Mouse (Mus musculus) limb, embryonic 12.5 days (tissue): ENCODE results near the gene Oxsm. TPM values are rescaled to one million over a fixed set of nuclear protein-coding genes. Genes with fewer than 3 reads are reported as not detected.

Source experiments
- ATAC-seq: fragments of 200-750 bp; cut with Nextera tagmentation; 2 replicates; pipeline ENCODE4 v1.8.0; 2017; ENCODE audit warnings: low read depth, moderate TSS enrichment; ENCODE audit not compliant: insufficient number of reproducible peaks, insufficient read depth, low FRiP score, low TSS enrichment
- H3K27ac ChIP-seq: fragments of 300-500 bp; sonication (generic); 2 replicates; pipeline ENCODE4 v1.5.1; 2016; ENCODE audit warnings: mild to moderate bottlenecking, moderate library complexity
- H3K27me3 ChIP-seq: fragments of 300-500 bp; sonication (generic); 2 replicates; pipeline ENCODE4 v1.6.1; 2016; ENCODE audit warnings: mild to moderate bottlenecking, moderate library complexity
- H3K36me3 ChIP-seq: fragments of 300-500 bp; sonication (generic); 2 replicates; pipeline ENCODE4 v1.6.1; 2016; ENCODE audit warnings: mild to moderate bottlenecking, moderate library complexity
- H3K4me1 ChIP-seq: fragments of 300-500 bp; sonication (generic); replicated peaks from 2 replicates; pipeline ENCODE4 v1.6.1; 2016
- H3K4me2 ChIP-seq: fragments of 300-500 bp; sonication (generic); 2 replicates; pipeline ENCODE4 v1.6.1; 2016; ENCODE audit warnings: mild to moderate bottlenecking, moderate library complexity
- H3K4me3 ChIP-seq: fragments of 300-500 bp; sonication (generic); replicated peaks from 2 replicates; pipeline ENCODE4 v1.5.1; 2016; ENCODE audit warnings: mild to moderate bottlenecking
- H3K9ac ChIP-seq: fragments of 300-500 bp; sonication (generic); replicated peaks from 2 replicates; pipeline ENCODE4 v1.6.1; 2016; ENCODE audit warnings: mild to moderate bottlenecking, moderate library complexity
- H3K9me3 ChIP-seq: fragments of 300-500 bp; sonication (generic); 2 replicates; pipeline ENCODE4 v1.6.1; 2016; ENCODE audit warnings: mild to moderate bottlenecking, moderate library complexity
- WGBS: fragments of 180-500 bp; shearing (Covaris S2); methylation state at CpG from one replicate; pipeline ENCODE4 v1.1.7; 2016; 5-methylcytosine and 5-hydroxymethylcytosine counted together
- polyA plus RNA-seq: library from polyadenylated mRNA; unstranded; fragments of >200 nt; fragmentation: Nextera tagmentation; extraction: Ambion mirVana; gene quantifications from 2 replicates; pipeline ENCODE4 v1.2.1, GENCODE M21; 2016

Oxsm gene
- polyA plus RNA-seq, 1 experiment from 2014 or later, result 1.8 TPM

DNA sequence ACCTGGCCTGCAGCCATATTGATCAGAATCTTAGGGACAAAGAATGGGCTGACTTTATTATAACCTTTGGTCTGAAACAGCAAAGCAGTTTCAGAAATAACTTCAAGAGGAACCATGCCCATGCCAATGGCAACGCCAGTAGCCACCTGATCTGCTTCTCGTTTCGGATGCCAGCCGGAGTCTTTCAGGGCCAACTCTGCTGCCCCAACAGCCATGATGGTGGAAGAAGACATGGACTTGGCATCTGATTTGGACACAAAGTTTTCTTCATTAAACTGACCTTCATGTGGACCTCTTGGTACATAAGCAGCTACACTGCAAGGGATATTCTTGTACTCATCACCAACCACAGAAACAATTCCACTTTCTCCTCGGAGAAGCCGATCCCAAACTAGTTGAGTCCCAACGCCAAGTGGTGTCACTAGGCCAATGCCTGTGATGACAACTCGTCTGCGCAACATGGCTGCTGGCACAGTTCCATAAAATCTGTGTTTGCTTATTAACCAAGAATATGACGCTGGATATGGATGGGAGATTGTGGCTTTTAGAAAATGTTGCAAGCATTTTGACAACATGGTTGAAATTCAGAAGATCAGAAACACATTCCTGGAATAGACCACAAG is 7.3 kb downstream of the Oxsm start:
- WGBS, result 96% methylated on average over 10 of the region's 10 CpGs
- H3K36me3 ChIP-seq, result 0 out of 2 replicates have a peak, but pooled peaks cover 5% of the 10 kb centered on the region
- no peaks in the 10 kb centered on the region for H3K9me3 ChIP-seq
- H3K9ac ChIP-seq, result no peak overlapping the region
- H3K27ac ChIP-seq, result no peak overlapping the region
- no peaks in the 10 kb centered on the region; the same call in 1 of the 2 replicates for H3K4me1 ChIP-seq
- H3K4me3 ChIP-seq, result peak overlapping the region; percentile 49
- no peak for ATAC-seq
- H3K4me2 ChIP-seq, result peak overlapping the region; percentile 66
- no peaks in the 10 kb centered on the region for H3K27me3 ChIP-seq

DNA sequence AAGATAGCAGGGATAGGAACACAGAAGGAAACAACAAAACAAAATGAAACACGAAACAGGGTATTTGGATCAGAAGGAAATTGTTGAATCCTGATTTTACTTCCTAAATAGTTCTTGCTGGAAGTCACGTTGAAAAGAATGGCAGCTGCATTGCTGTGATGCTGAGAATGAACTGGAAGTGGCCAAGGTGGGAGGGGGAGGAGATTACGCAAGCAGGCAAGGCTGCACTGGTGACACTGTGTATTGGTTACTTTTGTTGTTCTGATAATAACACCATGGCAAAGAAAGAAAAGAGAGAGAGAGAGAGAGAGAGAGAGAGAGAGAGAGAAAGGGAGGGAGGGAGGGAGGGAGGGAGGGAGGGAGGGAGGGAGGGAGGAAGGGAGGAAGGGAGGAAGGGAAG is 13.1 kb downstream of the Oxsm start:
- 69% methylated on average over 3 of the region's 3 CpGs for WGBS
- Histone ChIP-seq H3K9ac (no peak overlapping the region), H3K27ac (no peak overlapping the region), H3K36me3 (0 out of 2 replicates have a peak, but pooled peaks cover 5% of the 10 kb centered on the region), H3K9me3 (no peaks in the 10 kb centered on the region), H3K4me2 (no peak overlapping the region), H3K4me1 (no peaks in the 10 kb centered on the region), H3K4me3 (no peak overlapping the region), H3K27me3 (no peaks in the 10 kb centered on the region)
- ATAC-seq, result no peak

DNA sequence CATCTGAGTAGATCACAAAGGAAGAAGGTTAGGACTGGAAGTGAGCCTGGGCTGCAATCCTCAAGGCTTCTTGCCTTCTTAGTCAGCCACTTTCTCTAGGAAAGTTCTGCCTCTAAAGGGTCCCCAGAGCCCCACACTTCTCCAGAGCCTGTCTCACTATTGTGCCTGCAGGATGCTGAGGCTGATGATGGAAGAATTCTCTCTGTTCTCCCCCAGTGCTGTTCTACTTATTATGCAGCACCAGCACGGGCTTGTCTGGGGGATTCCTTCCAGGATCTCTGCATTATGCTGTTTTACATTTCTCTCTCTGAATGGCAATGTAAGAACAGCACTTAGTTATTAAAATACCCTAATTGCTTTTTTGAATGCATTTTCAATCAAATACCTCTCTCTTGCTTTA is 16.1 kb downstream of the Oxsm start:
- 42% methylated on average over 1 of the region's 1 CpGs for WGBS

DNA sequence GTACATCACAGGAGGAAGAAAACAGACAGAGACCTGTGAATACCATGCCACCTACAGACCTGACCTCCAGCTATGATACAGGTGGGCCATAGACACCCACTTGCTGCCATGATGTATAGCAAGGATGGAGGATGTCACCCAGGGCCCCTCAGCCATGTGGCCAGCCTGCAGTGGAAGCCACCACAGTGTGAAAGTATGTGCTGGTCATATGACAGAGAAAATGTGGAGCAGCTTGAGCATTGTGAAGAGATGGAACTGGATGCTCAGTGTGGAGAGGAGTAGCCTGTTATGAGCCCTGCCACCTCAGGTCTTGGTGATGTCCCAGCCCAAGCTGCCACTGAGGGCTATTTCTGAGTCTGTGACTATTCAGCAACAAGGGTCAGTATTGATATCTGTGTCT is 19.0 kb downstream of the Oxsm start:
- no peak for ATAC-seq
- Histone ChIP-seq H3K4me1 (no peaks in the 10 kb centered on the region), H3K27me3 (no peaks in the 10 kb centered on the region), H3K4me2 (no peak overlapping the region), H3K9ac (no peak overlapping the region), H3K4me3 (no peak overlapping the region), H3K36me3 (no peaks in the 10 kb centered on the region), H3K9me3 (no peaks in the 10 kb centered on the region), H3K27ac (no peak overlapping the region)

More for the DNA sequence above, 16.1 kb downstream of the Oxsm start:
- Histone ChIP-seq H3K4me1 (no peaks in the 10 kb centered on the region), H3K4me2 (no peak overlapping the region), H3K4me3 (no peak overlapping the region), H3K27me3 (no peaks in the 10 kb centered on the region), H3K9ac (no peak overlapping the region), H3K9me3 (no peaks in the 10 kb centered on the region), H3K27ac (no peak overlapping the region), H3K36me3 (no peaks in the 10 kb centered on the region)
- no peak for ATAC-seq

DNA sequence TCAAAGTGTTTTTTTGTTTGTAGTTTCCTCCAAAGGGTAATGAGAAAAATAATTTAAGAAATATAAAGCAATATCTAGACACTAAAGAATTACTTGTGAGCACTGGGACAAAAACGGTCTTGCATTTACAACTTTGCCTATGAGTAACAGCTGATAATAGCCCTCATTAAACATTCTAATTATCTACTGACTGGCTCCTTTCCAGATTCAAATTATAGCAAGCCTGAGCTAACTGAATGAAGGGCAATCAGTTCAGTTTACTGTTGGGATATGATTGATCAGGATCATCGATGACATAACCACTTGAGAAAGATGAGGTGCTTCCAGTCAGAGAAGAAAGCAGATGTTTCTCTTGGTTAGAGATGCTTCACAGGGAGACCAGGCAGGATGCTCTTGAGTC is 20.2 kb downstream of the Oxsm start:
- Histone ChIP-seq H3K4me3 (no peak overlapping the region), H3K4me1 (no peaks in the 10 kb centered on the region), H3K4me2 (no peak overlapping the region), H3K9me3 (no peaks in the 10 kb centered on the region), H3K36me3 (no peaks in the 10 kb centered on the region), H3K27me3 (no peaks in the 10 kb centered on the region), H3K27ac (no peak overlapping the region), H3K9ac (no peak overlapping the region)
- WGBS, result 65% methylated on average over 2 of the region's 2 CpGs
- no peak for ATAC-seq

DNA sequence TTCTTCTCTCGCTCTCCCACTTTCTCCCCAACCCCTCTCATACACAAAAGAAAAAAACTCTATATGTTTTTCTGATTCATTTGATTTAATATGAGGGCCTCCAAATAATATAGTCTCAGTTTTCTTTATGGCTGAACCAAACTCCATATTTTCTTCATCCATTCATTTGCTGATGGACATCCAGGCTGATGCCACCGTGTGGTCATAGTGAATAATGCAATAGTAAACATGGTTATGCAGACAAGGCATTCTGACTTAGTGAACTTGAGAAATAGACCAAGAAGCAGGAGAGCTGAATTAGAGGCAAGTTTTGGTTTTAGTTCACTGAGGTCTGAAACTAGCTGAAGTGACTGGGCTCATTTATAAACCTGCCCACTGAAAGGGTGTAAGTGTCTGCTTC is 30.6 kb downstream of the Oxsm start:
- no peak overlapping the region for H3K4me3 ChIP-seq
- no peak overlapping the region for H3K27ac ChIP-seq
- H3K36me3 ChIP-seq, result no peaks in the 10 kb centered on the region
- H3K9me3 ChIP-seq, result no peaks in the 10 kb centered on the region
- H3K9ac ChIP-seq, result no peak overlapping the region
- H3K4me2 ChIP-seq, result no peak overlapping the region
- no peak for ATAC-seq
- no peaks in the 10 kb centered on the region for H3K4me1 ChIP-seq
- WGBS, result 61% methylated on average over 2 of the region's 2 CpGs
- no peaks in the 10 kb centered on the region for H3K27me3 ChIP-seq

DNA sequence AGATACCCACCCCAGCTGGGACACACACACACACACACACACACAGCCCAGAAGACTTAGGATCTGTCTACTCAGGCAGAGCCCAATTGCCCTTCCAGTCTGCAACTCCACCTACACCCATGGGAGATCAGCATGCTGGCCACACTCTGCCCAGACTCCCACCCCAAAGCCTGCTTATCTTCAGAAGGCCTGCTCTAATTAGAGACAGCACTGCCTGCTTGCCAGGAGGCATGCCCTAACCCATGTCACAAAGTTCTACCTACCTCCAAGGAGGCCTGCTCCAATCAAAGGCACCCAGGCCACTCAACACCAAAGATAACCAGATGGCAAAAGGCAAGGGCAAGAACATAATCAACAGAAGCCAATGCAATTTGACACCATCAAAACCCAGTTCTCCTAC is 41.9 kb downstream of the Oxsm start:
- Histone ChIP-seq H3K9me3 (no peaks in the 10 kb centered on the region), H3K4me1 (no peaks in the 10 kb centered on the region)
- no peak for ATAC-seq

DNA sequence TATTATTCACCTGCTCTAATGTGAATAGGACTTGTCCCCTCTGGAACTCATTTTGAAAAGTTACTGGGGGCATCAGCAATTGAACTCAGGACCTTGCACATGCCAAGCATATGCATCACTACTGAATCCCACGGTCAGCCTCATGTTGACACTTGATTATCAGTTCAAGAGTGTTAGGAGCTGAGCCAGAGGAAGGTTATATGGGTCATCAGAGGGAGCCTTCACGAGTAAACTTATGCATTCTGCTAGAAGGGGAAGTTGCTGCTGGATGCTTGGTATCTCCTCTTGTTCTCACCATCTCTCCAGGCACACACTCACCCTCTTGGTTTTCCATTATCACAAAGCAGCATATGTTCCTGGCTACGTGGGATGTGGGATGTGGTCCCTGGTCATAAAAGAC is 47.9 kb downstream of the Oxsm start:
- ATAC-seq, result no peak
- Histone ChIP-seq H3K27ac (no peak overlapping the region), H3K4me3 (no peak overlapping the region), H3K9me3 (no peaks in the 10 kb centered on the region), H3K36me3 (no peaks in the 10 kb centered on the region), H3K4me1 (peaks cover 11% of the 10 kb centered on the region), H3K9ac (no peak overlapping the region), H3K27me3 (no peaks in the 10 kb centered on the region), H3K4me2 (no peak overlapping the region)
- 50% methylated on average over 3 of the region's 3 CpGs for WGBS

More for the DNA sequence above, 41.9 kb downstream of the Oxsm start:
- H3K27me3 ChIP-seq, result no peaks in the 10 kb centered on the region
- no peak overlapping the region for H3K4me2 ChIP-seq
- H3K4me3 ChIP-seq, result no peak overlapping the region
- no peak overlapping the region for H3K9ac ChIP-seq
- H3K27ac ChIP-seq, result no peak overlapping the region
- no peaks in the 10 kb centered on the region for H3K36me3 ChIP-seq

DNA sequence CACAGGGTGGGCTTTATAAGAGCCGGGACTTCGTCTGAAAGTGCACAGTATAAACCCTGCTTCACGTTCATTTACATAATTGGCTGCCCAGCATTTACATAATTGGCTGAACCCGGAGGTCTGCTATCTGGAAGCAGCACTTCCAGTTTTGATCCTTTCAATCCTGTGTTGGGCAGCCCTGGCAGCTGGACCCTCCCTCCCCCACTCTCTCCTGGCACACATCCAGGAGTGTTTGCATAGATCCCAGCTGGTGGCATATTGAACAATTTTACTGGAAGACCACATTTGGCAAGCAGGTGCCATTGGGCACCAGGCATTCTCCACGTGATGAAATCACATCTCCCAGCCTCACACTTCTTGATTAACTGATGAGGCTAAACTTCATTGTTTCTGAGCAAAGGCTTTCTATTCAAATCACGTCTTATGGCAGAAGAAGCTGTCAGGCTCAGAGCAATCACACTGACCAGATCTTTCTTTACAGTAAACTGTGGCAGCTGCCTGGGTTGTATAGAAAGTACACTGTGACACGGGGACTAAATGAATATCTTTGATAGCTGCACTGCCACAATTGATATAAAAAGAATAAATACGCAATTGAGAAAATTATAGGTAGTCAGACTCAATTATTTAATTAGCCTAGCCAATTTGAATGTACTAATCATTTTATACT is 48.5 kb downstream of the Oxsm start:
- peaks cover 11% of the 10 kb centered on the region for H3K4me1 ChIP-seq
- peak overlapping the region; percentile 11; the same call in 1 of the 2 replicates for H3K4me2 ChIP-seq
- 38% methylated on average over 8 of the region's 8 CpGs for WGBS
- H3K9me3 ChIP-seq, result no peaks in the 10 kb centered on the region
- H3K36me3 ChIP-seq, result no peaks in the 10 kb centered on the region
- no peak overlapping the region for H3K4me3 ChIP-seq
- H3K9ac ChIP-seq, result no peak overlapping the region
- H3K27ac ChIP-seq, result no peak overlapping the region
- H3K27me3 ChIP-seq, result no peaks in the 10 kb centered on the region
- peak; percentile 76 for ATAC-seq

DNA sequence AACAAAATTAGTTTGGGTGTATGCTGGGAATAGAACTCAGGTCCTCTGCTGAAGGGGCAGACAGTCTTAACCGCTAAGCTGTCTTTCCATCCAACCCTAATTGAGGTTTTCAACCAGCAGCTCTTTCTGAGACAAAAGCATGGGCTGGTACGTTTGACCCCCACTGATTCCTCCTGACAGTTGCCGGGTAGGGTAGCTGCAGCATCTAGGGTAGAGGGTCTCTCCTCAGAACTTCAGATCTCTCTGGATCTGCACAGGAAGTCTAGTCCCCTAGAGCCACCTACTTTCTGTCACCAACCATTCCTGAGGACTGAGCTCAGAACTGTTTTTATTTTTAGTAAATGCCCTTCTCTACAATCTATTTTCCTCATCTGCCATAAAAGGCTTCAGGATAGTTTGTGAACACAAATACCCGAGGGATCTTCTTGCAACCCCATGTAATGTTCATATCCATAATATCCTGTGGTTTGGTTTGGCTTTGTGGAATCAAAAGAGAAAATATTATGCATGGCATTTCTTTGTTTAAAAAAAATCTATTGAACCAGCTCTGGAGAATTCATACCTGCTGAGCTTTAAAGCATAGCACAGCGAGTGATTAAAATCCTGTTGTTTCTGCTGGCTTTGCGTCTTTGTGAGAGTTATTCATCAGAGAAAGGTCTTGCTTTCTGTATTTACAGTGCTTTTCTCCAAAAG is 49.2 kb downstream of the Oxsm start:
- H3K4me2 ChIP-seq, result 0 out of 2 replicates have a peak overlapping the region, but pooled peaks have one; percentile 11
- H3K4me3 ChIP-seq, result no peak overlapping the region
- peaks cover 11% of the 10 kb centered on the region for H3K4me1 ChIP-seq
- 55% methylated on average over 6 of the region's 6 CpGs for WGBS
- no peak overlapping the region for H3K27ac ChIP-seq
- no peaks in the 10 kb centered on the region for H3K9me3 ChIP-seq
- H3K36me3 ChIP-seq, result no peaks in the 10 kb centered on the region
- no peak overlapping the region for H3K9ac ChIP-seq
- no peak for ATAC-seq
- H3K27me3 ChIP-seq, result no peaks in the 10 kb centered on the region

DNA sequence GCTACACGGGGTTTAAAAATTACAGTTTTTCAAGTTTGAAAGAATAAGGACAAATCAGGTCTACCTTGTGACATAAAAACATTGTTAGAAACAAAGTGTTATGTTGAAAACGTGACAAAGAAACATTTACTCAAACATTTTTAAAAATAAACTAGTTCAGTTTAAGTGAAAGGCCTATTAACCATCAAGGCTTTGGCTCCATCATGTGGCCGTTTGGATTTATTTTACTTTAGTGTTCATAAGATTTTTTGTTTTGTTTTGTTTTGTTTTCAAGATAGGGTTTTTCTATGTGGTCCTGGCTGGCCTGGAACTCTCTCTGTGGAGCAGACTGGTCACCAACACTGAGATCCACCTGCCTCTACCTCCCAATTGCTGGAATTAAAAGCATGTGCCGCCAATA is 53.1 kb downstream of the Oxsm start:
- ATAC-seq, result no peak

More for the DNA sequence above, 53.1 kb downstream of the Oxsm start:
- Histone ChIP-seq H3K9ac (no peak overlapping the region), H3K9me3 (peaks cover 7% of the 10 kb centered on the region; the same call in 1 of the 2 replicates), H3K27me3 (no peaks in the 10 kb centered on the region), H3K4me3 (no peak overlapping the region), H3K4me2 (no peak overlapping the region), H3K27ac (no peak overlapping the region), H3K4me1 (peaks cover 11% of the 10 kb centered on the region), H3K36me3 (no peaks in the 10 kb centered on the region)
- 63% methylated on average over 4 of the region's 4 CpGs for WGBS
